Mouse (Mus musculus) midbrain, embryonic 11.5 days (tissue): Measurements from ENCODE around the gene Asrgl1. TPM values are rescaled to one million over a fixed set of nuclear protein-coding genes. Genes with fewer than 3 reads are reported as not detected.

Experiments
- ATAC-seq: fragments of 200-750 bp; cut with Nextera tagmentation; 2 replicates; pipeline ENCODE4 v1.8.0; 2017; ENCODE audit warnings: moderate TSS enrichment, moderate library complexity; ENCODE audit not compliant: low FRiP score
- DNase-seq: peaks from one replicate; pipeline ENCODE4 v3.0.0; 2015; ENCODE audit warnings: low spot score; ENCODE audit errors: missing footprints
- H3K27ac ChIP-seq: fragments of 300-500 bp; sonication (generic); 2 replicates; pipeline ENCODE4 v1.5.1; 2014; ENCODE audit warnings: low read depth, low read length
- H3K27me3 ChIP-seq: fragments of 300-500 bp; sonication (generic); 2 replicates; pipeline ENCODE4 v1.6.1; 2014; ENCODE audit warnings: mild to moderate bottlenecking, low read length, moderate library complexity, mixed read lengths; ENCODE audit not compliant: control insufficient read depth, insufficient read depth
- H3K36me3 ChIP-seq: fragments of 300-500 bp; sonication (generic); 2 replicates; pipeline ENCODE4 v1.6.1; 2014; ENCODE audit warnings: mild to moderate bottlenecking, low read length, moderate library complexity, mixed read lengths; ENCODE audit not compliant: control insufficient read depth, insufficient read depth
- H3K4me1 ChIP-seq: fragments of 300-500 bp; sonication (generic); 2 replicates; pipeline ENCODE4 v1.6.1; 2014; ENCODE audit warnings: low read length; ENCODE audit not compliant: control insufficient read depth, insufficient read depth
- H3K4me2 ChIP-seq: fragments of 300-500 bp; sonication (generic); 2 replicates; pipeline ENCODE4 v1.6.1; 2014; ENCODE audit warnings: mild to moderate bottlenecking, moderate library complexity
- H3K4me3 ChIP-seq: fragments of 300-500 bp; sonication (generic); 2 replicates; pipeline ENCODE4 v1.5.1; 2014; ENCODE audit warnings: low read depth, low read length
- H3K9ac ChIP-seq: fragments of 300-500 bp; sonication (generic); 2 replicates; pipeline ENCODE4 v1.6.1; 2014; ENCODE audit warnings: low read length
- H3K9me3 ChIP-seq: fragments of 300-500 bp; sonication (generic); 2 replicates; pipeline ENCODE4 v1.6.1; 2016; ENCODE audit warnings: low read length; ENCODE audit not compliant: control insufficient read depth
- WGBS: fragments of 180-500 bp; shearing (Covaris S2); extraction: QIAGEN DNeasy Blood & Tissue Kit; methylation state at CpG from one replicate; pipeline ENCODE4 v1.1.7; 2014; 5-methylcytosine and 5-hydroxymethylcytosine counted together
- polyA plus RNA-seq: library from polyadenylated mRNA; unstranded; fragments of >200 nt; fragmentation: Nextera tagmentation; extraction: Ambion mirVana; gene quantifications from 2 replicates; pipeline ENCODE4 v1.2.1, GENCODE M21; 2014

Gene Asrgl1
- polyA plus RNA-seq, 1 experiment from 2014 or later: 14.2 TPM

DNA sequence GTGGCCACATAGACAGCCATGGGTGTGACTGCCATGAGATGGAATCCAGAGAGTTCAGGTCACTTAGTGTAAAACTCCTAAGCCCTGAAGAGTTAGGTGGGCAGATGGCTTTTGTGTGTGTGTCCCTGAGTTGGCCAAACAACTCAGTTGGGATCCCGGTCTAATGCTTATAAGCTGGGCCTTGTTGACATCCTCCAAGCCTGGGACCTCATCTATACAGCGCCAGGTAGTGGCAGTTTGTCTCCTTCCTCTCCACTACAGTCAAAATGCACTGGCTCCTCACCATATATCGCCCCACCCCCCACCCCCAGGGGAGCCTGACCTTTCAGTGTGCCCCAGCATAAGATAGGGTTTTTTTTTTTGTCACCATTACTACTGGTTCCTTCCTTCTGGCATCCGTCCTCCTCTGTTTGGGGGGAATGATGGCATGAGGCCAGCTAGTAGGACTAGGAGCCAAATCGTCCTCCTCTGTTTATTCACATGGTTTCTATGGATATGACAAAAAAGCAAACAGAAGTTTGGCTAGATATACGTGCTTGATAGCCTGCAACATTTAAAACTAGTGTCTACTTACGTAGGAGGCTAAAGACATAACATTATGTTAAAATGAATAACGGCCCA is 65.6 kb downstream of the Asrgl1 start:
- Histone ChIP-seq H3K4me3 (no peak overlapping the region), H3K4me1 (peaks cover 7% of the 10 kb centered on the region; the same call in 1 of the 2 replicates), H3K9me3 (no peaks in the 10 kb centered on the region), H3K9ac (no peak overlapping the region), H3K27ac (no peak overlapping the region), H3K4me2 (no peak overlapping the region), H3K27me3 (no peaks in the 10 kb centered on the region), H3K36me3 (no peaks in the 10 kb centered on the region)
- WGBS: 82% methylated on average over 8 of the region's 8 CpGs
- ATAC-seq (no peak), DNase-seq (no peak)

- no peak for DNase-seq
- no peak for ATAC-seq
- Histone ChIP-seq H3K9me3 (no peaks in the 10 kb centered on the region), H3K4me1 (peaks cover 7% of the 10 kb centered on the region; the same call in 1 of the 2 replicates), H3K9ac (no peak overlapping the region), H3K36me3 (no peaks in the 10 kb centered on the region), H3K27ac (no peak overlapping the region), H3K4me2 (no peak overlapping the region), H3K27me3 (no peaks in the 10 kb centered on the region), H3K4me3 (no peak overlapping the region)
- WGBS: 79% methylated on average over 5 of the region's 5 CpGs
Measured at GRCm38 (mm10) chr19:9067292-9067691, 68.1 kb downstream of the Asrgl1 start.

DNA sequence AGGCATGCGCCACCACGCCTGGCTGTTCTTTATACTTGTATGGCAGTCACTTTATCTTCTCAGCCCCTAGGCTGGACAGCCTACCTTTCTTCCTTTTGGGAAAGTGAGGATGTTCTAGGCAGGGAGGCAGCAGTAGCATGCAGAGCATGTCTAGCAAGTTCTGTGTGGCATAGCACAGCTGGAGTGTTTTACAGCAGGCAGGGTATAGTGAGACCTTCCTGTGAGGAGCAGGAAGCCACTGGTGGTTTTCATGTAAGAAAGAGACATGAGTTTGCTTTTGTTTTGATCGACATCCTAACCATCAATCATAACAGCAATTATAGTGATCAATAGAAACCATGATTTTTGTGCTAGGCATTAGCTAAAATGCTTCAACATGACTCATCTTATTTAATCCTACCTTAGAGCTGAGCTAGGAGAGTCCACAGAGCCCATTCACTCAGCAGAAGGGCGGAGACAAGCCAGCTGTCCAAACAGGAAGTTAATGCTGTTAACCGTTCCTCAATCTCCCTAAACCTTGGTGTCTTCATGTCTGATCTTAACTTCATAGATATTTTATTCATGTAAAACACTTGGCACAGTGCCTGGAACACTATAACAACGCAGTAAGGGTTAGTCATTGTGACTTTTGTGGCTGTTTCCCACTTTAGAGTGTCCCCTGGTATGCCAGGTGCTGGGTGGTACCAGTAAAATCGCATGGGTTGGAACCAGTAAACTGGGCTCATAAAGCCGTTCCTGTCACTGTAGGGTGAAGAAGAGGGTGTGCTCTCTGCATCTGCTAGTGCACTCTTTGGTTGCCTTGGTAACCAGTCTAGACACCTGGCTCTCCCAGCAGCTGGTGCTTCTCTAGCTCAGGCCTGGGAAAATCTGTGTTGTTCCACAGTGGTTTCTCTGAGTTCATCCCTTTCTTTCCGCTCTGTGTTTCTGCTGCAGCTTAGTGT is 69.5 kb downstream of the Asrgl1 start:
- no peaks in the 10 kb centered on the region for H3K36me3 ChIP-seq
- no peak overlapping the region for H3K9ac ChIP-seq
- no peak overlapping the region for H3K4me3 ChIP-seq
- H3K27ac ChIP-seq: peak overlapping the region; percentile 14; the same call in 1 of the 2 replicates
- WGBS: 70% methylated on average over 9 of the region's 9 CpGs
- no peaks in the 10 kb centered on the region for H3K9me3 ChIP-seq
- H3K4me2 ChIP-seq: no peak overlapping the region
- no peaks in the 10 kb centered on the region for H3K27me3 ChIP-seq
- H3K4me1 ChIP-seq: peaks cover 4% of the 10 kb centered on the region; the same call in 1 of the 2 replicates
- ATAC-seq (peak; percentile 61; the same call in 1 of the 2 replicates), DNase-seq (no peak)

DNA sequence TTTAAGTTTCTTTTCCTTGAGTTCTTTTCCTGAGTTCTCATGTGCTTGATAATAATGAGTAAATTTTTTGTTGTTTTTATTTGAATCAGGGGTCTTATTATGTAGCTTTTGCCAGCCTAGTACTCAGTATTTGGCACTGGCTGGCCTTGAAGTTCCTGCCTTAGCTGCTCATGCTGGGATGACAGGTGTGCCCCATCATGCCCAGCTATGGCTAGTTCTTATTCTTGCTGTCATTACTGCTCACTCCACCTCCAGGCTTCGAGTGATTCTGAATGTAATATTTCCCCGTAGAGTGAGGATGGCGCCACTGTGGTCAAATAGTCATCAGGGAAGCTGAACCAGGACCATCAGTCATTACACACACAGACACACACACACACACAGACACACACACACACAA is 71.6 kb downstream of the Asrgl1 start:
- H3K9ac ChIP-seq: no peak overlapping the region
- H3K4me3 ChIP-seq: no peak overlapping the region
- no peaks in the 10 kb centered on the region for H3K36me3 ChIP-seq
- no peak overlapping the region for H3K27ac ChIP-seq
- no peaks in the 10 kb centered on the region for H3K9me3 ChIP-seq
- no peak for ATAC-seq
- no peak overlapping the region for H3K4me2 ChIP-seq
- peaks cover 4% of the 10 kb centered on the region; the same call in 1 of the 2 replicates for H3K4me1 ChIP-seq
- no peak for DNase-seq
- H3K27me3 ChIP-seq: no peaks in the 10 kb centered on the region
- WGBS: 92% methylated on average over 3 of the region's 3 CpGs

DNA sequence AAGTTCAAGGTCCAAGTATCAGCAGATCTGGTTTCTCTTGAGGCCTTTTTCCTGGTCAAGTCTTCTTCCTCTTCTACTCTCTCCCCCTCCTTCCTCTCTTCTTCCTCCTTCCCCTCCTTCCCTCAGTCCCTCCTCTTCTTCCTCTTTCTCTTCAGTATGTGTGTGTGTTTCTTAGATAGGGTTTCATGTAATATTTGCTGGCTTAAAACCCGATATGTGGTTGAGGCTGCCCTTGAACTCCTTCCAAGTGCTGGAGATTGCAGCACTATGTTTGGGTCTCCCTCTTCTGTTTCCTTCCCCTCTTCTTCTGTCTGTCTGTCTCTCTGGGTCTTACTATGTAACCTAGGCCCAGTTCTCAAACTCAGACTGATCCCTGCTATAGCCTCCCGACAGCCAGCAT is 72.6 kb downstream of the Asrgl1 start:
- H3K4me2 ChIP-seq: no peak overlapping the region
- WGBS: 90% methylated on average over 2 of the region's 2 CpGs
- ATAC-seq (no peak), DNase-seq (no peak)
- H3K36me3 ChIP-seq: no peaks in the 10 kb centered on the region
- no peak overlapping the region for H3K27ac ChIP-seq
- H3K9ac ChIP-seq: no peak overlapping the region
- no peak overlapping the region for H3K4me3 ChIP-seq
- peaks cover 4% of the 10 kb centered on the region; the same call in 1 of the 2 replicates for H3K4me1 ChIP-seq
- H3K27me3 ChIP-seq: no peaks in the 10 kb centered on the region
- H3K9me3 ChIP-seq: no peaks in the 10 kb centered on the region

GRCm38 (mm10) chr19:9061221-9061893 is 74.1 kb downstream of the Asrgl1 start:
- Histone ChIP-seq H3K9ac (no peak overlapping the region), H3K36me3 (no peaks in the 10 kb centered on the region), H3K4me1 (peaks cover 3% of the 10 kb centered on the region; the same call in 1 of the 2 replicates), H3K9me3 (no peaks in the 10 kb centered on the region), H3K4me3 (no peak overlapping the region), H3K4me2 (no peak overlapping the region), H3K27me3 (no peaks in the 10 kb centered on the region), H3K27ac (no peak overlapping the region)
- ATAC-seq (no peak), DNase-seq (no peak)
- 90% methylated on average over 8 of the region's 8 CpGs for WGBS

GRCm38 (mm10) chr19:9060103-9060502 is 75.3 kb downstream of the Asrgl1 start:
- Histone ChIP-seq H3K4me3 (no peak overlapping the region), H3K36me3 (no peaks in the 10 kb centered on the region), H3K4me2 (no peak overlapping the region), H3K4me1 (no peaks in the 10 kb centered on the region), H3K27ac (no peak overlapping the region), H3K9ac (no peak overlapping the region), H3K9me3 (no peaks in the 10 kb centered on the region), H3K27me3 (no peaks in the 10 kb centered on the region)
- DNase-seq (peak; percentile 26), ATAC-seq (no peak)
- 78% methylated on average over 4 of the region's 4 CpGs for WGBS
